Mouse (Mus musculus) stomach, postnatal 0 days (tissue): Measurements from ENCODE around the gene Tyw3.

Experiments
- CTCF ChIP-seq: IDR thresholded peaks from 2 replicates; pipeline ENCODE4 v1.5.1; 2016; ENCODE audit warnings: antibody characterized with exemption, low read depth, mild to moderate bottlenecking, moderate library complexity
- EP300 ChIP-seq: optimal IDR thresholded peaks from 2 replicates; pipeline ENCODE3; 2016; ENCODE audit warnings: antibody characterized with exemption

DNA sequence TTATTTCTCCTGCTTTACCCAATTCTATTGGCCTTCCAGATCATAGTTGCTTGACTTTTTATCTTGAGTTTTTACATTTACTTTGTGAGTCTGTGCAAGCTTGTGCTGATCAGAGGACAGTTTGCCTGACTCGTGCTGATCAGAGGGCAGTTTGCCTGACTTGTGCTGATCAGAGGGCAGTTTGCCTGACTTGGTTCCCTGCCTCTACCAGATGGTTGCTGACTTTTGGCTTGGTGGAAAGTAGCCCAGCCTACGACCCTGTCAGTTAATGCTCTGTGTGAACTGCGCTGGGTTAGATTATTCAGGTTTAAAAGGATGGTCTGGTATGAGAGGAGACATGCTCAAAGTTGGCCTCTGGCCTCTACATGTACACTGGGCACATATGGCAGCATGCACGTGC, 19.2 kb upstream of the Tyw3 start:
- TF ChIP-seq CTCF: no peak
- no peak for TF ChIP-seq EP300
